Mouse (Mus musculus) right cerebral cortex, postnatal 10 days (tissue): ENCODE data around the gene Rab44.
"Not testable (repeated sequence)": the region's sequence is repeated elsewhere in the genome, so short reads cannot be mapped to it uniquely, and the experiment has no call there.

Experiments
- DNase-seq, 2 experiments: peaks; one replicate each; pipeline ENCODE4 v3.0.0; 2021; ENCODE audit warnings: low spot score in 2 of 2

The Rab44 gene

GRCm38 (mm10) chr17:29091348-29091944, 22.5 kb upstream of the Rab44 start:
- peak; percentile 17 to 19 for DNase-seq

- DNase-seq: peak; percentile 19 to 22
Observed at GRCm38 (mm10) chr17:29092497-29092896, 21.4 kb upstream of the Rab44 start.

- DNase-seq: peak; percentile 87 to 89
Observed at GRCm38 (mm10) chr17:29093110-29093952, 20.6 kb upstream of the Rab44 start.

GRCm38 (mm10) chr17:29093961-29094309, 20.0 kb upstream of the Rab44 start:
- peak in 1 of 2 experiments; percentile 45 for DNase-seq

- DNase-seq: peak; percentile 60 to 65
Observed at GRCm38 (mm10) chr17:29094310-29095181, 19.4 kb upstream of the Rab44 start.

GRCm38 (mm10) chr17:29095201-29095733, 18.7 kb upstream of the Rab44 start:
- peak; percentile 97 to 98 for DNase-seq

- DNase-seq: peak in 1 of 2 experiments; percentile 16
Observed at GRCm38 (mm10) chr17:29096245-29096644, 17.7 kb upstream of the Rab44 start.

- peak; percentile 17 for DNase-seq
Observed at GRCm38 (mm10) chr17:29096851-29097561, 16.9 kb upstream of the Rab44 start.

- peak; percentile 21 for DNase-seq
Observed at GRCm38 (mm10) chr17:29098291-29098690, 15.7 kb upstream of the Rab44 start.

- DNase-seq: peak; percentile 16 to 19
Observed at GRCm38 (mm10) chr17:29099076-29099475, 14.9 kb upstream of the Rab44 start.

- DNase-seq: peak; percentile 3 to 14
Observed at GRCm38 (mm10) chr17:29100627-29101026, 13.3 kb upstream of the Rab44 start.

- not testable (repeated sequence) for DNase-seq
Observed at GRCm38 (mm10) chr17:29110356-29110755, 3.6 kb upstream of the Rab44 start.

- peak in 1 of 2 experiments; percentile 9 for DNase-seq
Observed at GRCm38 (mm10) chr17:29111332-29111731, 2.6 kb upstream of the Rab44 start.

GRCm38 (mm10) chr17:29116023-29116422, 2.1 kb downstream of the Rab44 start:
- peak in 1 of 2 experiments; percentile 10 for DNase-seq

GRCm38 (mm10) chr17:29117006-29117648, 3.2 kb downstream of the Rab44 start:
- DNase-seq: peak in 1 of 2 experiments; percentile 6

GRCm38 (mm10) chr17:29118057-29118456, 4.1 kb downstream of the Rab44 start:
- DNase-seq: peak; percentile 13 to 14

- DNase-seq: peak; percentile 16 to 21
Observed at GRCm38 (mm10) chr17:29120666-29121065, 6.7 kb downstream of the Rab44 start.

GRCm38 (mm10) chr17:29122817-29123216, 8.9 kb downstream of the Rab44 start:
- peak; percentile 16 to 20 for DNase-seq

- DNase-seq: peak in 1 of 2 experiments; percentile 13
Observed at GRCm38 (mm10) chr17:29123578-29124174, 9.7 kb downstream of the Rab44 start.

- peak in 1 of 2 experiments; percentile 9 for DNase-seq
Observed at GRCm38 (mm10) chr17:29126561-29126960, 12.6 kb downstream of the Rab44 start.
